Mouse (Mus musculus) layer of hippocampus, postnatal 10 days (tissue): ENCODE results near the gene Gm20388. TPM values are rescaled to one million over a fixed set of nuclear protein-coding genes. Genes with fewer than 3 reads are reported as not detected.

ENCODE experiments used
- DNase-seq, 2 experiments: peaks; one replicate each; pipeline ENCODE4 v3.0.0; 2021; ENCODE audit warnings: low spot score in 2 of 2
- total RNA-seq, 2 experiments: library from RNA; stranded (reverse); gene quantifications; 2 replicates each; pipeline ENCODE4 v1.2.3; 2021

Gene Gm20388
- total RNA-seq, 2 experiments from 2014 or later: not detected

- DNase-seq: no peak
These were observed 1270.7 kb downstream of the Gm20388 start for GRCm38 (mm10) chr8:121181285-121181884.

GRCm38 (mm10) chr8:121187491-121188364 is 1277.1 kb downstream of the Gm20388 start:
- no peak for DNase-seq

GRCm38 (mm10) chr8:121188994-121189393 is 1278.4 kb downstream of the Gm20388 start:
- DNase-seq: no peak

GRCm38 (mm10) chr8:121192451-121192850 is 1281.8 kb downstream of the Gm20388 start:
- no peak for DNase-seq

DNA sequence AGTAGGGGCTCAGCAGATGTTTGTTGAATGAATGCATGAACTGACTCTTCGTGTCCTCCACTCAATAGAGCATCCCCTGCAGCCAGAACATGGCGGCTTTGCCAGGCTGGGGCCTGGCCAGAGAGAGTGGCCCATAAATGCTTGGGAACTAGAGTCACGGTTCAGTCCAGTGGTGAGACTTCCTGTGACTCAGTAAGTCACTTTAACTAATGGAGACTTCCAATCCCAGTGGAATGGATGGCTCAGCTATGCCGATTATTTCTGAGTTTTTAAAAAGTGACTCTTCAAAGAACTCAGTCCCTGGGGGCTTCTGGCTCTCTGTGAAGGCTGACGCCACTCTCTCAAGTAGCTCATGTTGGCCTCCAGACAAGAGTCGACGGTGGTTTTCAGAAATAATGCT is 1285.3 kb downstream of the Gm20388 start:
- DNase-seq: no peak

DNA sequence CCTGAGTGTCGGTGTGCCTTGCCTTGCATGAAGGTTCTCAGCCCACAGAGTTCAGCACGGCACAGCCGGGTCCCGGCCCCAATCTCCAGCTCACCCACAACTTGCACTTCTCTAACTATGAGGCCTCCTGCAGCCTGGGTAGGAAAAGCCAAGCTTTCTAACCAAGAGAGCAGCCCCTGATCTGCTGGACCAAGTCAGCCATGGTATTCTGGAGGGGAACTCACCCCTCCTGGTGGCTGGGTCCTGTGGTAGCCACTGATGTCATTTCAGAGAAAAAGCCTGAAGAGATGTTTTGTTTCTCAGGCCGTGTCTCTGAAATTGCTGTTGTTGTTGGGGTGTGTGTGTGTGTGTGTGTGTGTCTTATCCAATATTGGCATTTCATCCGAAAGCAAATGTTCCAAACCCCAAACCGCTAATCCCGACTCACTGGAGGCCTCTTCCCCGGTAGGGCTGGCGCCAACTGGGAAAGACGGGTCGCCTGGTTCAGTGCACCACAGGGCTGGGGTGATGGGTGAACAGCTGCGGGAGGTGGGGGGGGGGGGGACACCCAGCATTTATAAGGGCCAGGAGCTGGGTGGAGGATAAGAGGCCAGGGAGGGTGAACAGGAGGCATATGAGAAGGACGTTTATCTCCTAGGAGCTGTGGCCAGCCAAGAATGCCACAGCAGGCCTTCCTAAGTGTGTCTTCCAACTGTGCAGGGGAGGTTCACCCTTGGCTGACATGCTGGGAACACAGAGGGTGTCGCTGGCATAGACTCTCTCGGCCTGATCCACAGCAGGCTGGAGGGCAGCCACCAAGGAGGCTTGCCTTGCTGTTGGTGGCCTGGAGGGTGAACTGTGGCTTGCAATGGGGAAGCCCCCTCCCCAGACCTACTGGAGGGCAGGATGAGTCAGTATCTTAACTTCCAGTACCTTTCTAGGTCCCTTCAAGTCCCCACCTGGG is 1286.4 kb downstream of the Gm20388 start:
- DNase-seq: no peak

DNA sequence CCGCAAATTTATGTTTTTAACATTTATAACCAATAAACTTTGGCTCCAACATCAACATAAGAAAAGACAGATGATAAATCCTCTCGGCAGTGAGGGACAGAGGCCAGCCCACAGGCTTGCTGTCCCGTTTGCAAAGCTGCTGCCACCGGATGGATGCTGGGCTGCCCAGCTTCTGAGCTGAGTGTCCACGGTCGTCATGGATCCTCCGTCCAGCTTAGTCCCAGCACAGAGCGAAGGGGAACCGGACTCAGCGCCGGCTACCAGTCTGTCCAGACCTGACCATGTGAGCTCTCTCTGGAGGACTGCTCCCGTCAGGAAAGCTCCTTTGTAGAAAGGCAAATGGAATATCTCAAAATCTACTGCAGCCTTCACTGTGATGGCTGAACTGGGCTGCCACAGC is 1289.4 kb downstream of the Gm20388 start:
- no peak for DNase-seq

DNA sequence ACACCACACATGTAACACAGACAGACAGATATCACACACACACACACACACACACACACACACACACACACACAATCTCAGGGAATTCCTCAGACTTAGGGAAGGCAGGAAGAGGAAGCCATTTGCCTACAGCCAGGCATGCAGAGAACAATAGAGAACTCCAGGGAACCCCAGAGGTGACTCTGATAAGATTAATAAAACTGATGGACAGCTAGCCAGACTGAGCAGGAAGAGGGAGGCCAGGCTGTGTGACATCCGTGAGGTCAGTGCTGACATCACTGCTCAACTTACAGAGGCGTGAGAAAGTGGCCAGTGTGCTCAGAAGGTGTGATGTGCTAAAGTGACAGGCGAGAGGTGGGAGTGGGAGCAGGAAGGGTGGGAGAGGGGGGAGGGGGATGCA is 1290.3 kb downstream of the Gm20388 start:
- no peak for DNase-seq

DNA sequence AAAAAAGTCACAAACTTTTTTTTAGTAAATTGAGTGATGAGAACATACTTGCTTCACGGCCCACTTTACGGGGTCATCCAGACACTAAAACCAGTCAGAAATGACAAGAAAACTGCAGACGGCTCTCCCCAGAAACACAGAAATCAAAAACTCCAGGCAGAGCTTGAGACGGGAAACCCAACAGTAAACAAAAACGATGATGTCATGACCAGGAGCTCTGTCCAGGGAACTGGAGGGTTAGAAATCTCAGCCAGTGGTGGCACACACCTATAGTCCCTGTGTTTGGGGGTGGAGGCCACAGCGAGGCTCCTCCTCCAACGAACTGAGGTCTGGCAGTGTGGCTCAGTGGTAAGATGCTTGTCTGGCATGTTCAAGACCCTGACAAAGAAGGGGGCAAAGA is 1291.0 kb downstream of the Gm20388 start:
- DNase-seq: no peak

- DNase-seq: peak; percentile 71 to 82
These were observed 1293.2 kb downstream of the Gm20388 start for GRCm38 (mm10) chr8:121203612-121204376.

- DNase-seq: no peak
These were observed 1296.5 kb downstream of the Gm20388 start for GRCm38 (mm10) chr8:121207171-121207570.

DNA sequence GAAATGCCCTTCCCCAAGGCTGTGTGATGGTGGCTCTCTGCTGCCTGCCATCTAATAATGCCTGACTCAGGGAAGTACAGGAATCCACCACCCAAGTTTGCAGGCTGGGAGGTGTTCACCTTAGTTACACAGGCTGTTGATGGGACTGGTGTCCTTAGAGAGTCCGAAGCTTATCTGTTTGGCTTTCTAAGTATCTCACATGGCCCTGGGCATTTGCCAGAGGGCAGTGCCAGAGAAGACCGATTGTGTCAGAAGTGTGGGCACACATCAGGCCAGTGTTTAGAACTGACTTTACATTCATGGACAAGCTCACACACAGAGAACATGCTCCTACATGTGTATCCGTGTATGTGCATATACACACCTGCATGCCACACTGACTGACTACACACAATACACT is 1300.0 kb downstream of the Gm20388 start:
- no peak for DNase-seq

- DNase-seq: peak; percentile 44 to 53
These were observed 1302.6 kb downstream of the Gm20388 start for GRCm38 (mm10) chr8:121213236-121213635.

GRCm38 (mm10) chr8:121213651-121214050 is 1303.0 kb downstream of the Gm20388 start:
- DNase-seq: no peak

DNA sequence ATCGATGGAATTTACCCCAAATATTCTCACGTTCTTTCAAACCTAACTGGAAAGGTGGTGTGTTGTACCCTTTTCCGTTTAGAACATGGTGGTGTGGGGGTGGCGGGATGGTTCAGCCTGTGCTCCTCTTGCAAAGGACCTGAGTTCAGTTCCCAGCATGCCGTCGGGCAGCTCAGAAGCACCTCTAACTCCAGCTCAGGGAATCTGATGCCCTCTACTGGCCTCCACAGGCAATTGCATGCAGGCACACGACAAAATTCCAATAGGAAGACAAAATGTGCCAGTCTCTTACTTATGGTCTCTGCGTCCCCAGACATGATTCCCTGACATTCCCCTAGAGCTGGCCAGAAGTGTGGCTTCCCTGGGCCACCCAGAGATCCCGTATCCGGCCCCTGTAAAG is 1304.3 kb downstream of the Gm20388 start:
- no peak for DNase-seq

GRCm38 (mm10) chr8:121216441-121216949 is 1305.9 kb downstream of the Gm20388 start:
- no peak for DNase-seq

DNA sequence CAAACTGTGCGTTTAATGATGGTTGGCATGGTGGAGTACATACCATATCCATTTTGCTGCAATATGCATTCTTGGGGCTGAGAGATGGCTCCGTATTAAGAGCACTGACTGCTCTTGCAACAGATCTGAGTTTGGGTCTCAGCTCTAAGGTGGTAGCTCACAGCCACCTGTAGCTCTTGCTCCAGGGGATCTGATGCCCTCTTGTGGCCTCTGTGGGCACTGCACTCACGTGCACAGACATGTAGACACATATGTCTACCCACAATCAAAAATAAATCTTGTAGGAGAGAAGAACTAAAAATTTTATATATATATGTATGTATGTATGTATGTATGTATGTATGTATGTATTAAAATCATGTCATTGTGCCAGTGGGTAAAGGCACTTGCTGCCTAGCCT is 1307.8 kb downstream of the Gm20388 start:
- no peak for DNase-seq

- DNase-seq: no peak
These were observed 1309.7 kb downstream of the Gm20388 start for GRCm38 (mm10) chr8:121220103-121220899.

- DNase-seq: no peak
These were observed 1314.1 kb downstream of the Gm20388 start for GRCm38 (mm10) chr8:121224709-121225108.

DNA sequence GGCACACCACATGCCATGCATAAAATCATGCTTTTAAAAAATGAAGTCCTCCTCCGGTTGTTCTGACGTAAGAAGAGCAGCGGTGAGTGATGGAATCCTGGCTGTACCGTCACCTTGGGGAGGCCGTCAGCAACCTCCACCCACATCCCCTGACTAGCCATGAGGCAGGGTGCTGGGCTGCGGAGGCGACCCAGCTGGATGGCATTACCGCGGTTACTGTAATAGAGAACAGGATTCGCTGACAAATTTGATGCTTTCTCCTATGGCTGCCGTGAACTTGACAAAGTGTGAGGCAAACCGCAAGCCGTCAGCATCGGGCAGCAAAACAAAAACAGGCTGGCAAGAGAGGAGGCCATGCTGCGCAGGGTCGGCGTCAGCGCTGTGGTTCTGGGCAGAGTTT is 1317.1 kb downstream of the Gm20388 start:
- DNase-seq: peak; percentile 46 to 50
